Mouse (Mus musculus) neural tube, embryonic 14.5 days (tissue): ENCODE measurements around the gene Usp54. TPM values are rescaled to one million over a fixed set of nuclear protein-coding genes. Genes with fewer than 3 reads are reported as not detected.
A peak's percentile ranks its signal among the peaks of the same experiment; 100 is the strongest.
"Not testable (repeated sequence)": the region's sequence is repeated elsewhere in the genome, so short reads cannot be mapped to it uniquely, and the experiment has no call there.

Experiments used
- ATAC-seq: fragments of 200-750 bp; cut with Nextera tagmentation; 2 replicates; pipeline ENCODE4 v1.8.0; 2017; ENCODE audit warnings: low read depth, mild to moderate bottlenecking, moderate TSS enrichment, moderate library complexity
- H3K27ac ChIP-seq: fragments of 300-500 bp; sonication (generic); 2 replicates; pipeline ENCODE4 v1.5.1; 2014; ENCODE audit warnings: low read depth, mild to moderate bottlenecking, control low read depth, low read length, moderate library complexity, mixed read lengths
- H3K27me3 ChIP-seq: fragments of 300-500 bp; sonication (generic); 2 replicates; pipeline ENCODE4 v1.6.1; 2014; ENCODE audit warnings: low read length; ENCODE audit not compliant: control insufficient read depth, insufficient read depth
- H3K36me3 ChIP-seq: fragments of 300-500 bp; sonication (generic); 2 replicates; pipeline ENCODE4 v1.6.1; 2014; ENCODE audit warnings: low read length, mixed read lengths; ENCODE audit not compliant: control insufficient read depth, insufficient read depth
- H3K4me1 ChIP-seq: fragments of 300-500 bp; sonication (generic); 2 replicates; pipeline ENCODE4 v1.6.1; 2014; ENCODE audit warnings: low read length; ENCODE audit not compliant: control insufficient read depth, insufficient read depth
- H3K4me2 ChIP-seq: fragments of 300-500 bp; sonication (generic); 2 replicates; pipeline ENCODE4 v1.6.1; 2014; ENCODE audit warnings: mild to moderate bottlenecking, low read depth, low read length, control low read depth
- H3K4me3 ChIP-seq: fragments of 300-500 bp; sonication (generic); 2 replicates; pipeline ENCODE4 v1.5.1; 2014; ENCODE audit warnings: low read depth, low read length, control low read depth, mixed read lengths
- H3K9ac ChIP-seq: fragments of 300-500 bp; sonication (generic); replicated peaks from 2 replicates; pipeline ENCODE4 v1.6.1; 2014; ENCODE audit warnings: low read depth, mild to moderate bottlenecking, control low read depth, low read length, mixed read lengths
- H3K9me3 ChIP-seq: fragments of 300-500 bp; sonication (generic); 2 replicates; pipeline ENCODE4 v1.6.1; 2016; ENCODE audit warnings: low read length; ENCODE audit not compliant: control insufficient read depth
- WGBS: fragments of 180-500 bp; shearing (Covaris S2); extraction: QIAGEN DNeasy Blood & Tissue Kit; methylation state at CpG from one replicate; pipeline ENCODE4 v1.1.7; 2014; 5-methylcytosine and 5-hydroxymethylcytosine counted together
- polyA plus RNA-seq: library from polyadenylated mRNA; unstranded; fragments of >200 nt; fragmentation: Nextera tagmentation; extraction: Ambion mirVana; gene quantifications from 2 replicates; pipeline ENCODE4 v1.2.1, GENCODE M21; 2014

Usp54 gene
- polyA plus RNA-seq, 1 experiment from 2014 or later: 15.1 TPM

GRCm38 (mm10) chr14:20607396-20608126, 33.3 kb downstream of the Usp54 start:
- H3K9me3 ChIP-seq: no peaks in the 10 kb centered on the region
- WGBS: 88% methylated on average over 9 of the region's 9 CpGs

DNA sequence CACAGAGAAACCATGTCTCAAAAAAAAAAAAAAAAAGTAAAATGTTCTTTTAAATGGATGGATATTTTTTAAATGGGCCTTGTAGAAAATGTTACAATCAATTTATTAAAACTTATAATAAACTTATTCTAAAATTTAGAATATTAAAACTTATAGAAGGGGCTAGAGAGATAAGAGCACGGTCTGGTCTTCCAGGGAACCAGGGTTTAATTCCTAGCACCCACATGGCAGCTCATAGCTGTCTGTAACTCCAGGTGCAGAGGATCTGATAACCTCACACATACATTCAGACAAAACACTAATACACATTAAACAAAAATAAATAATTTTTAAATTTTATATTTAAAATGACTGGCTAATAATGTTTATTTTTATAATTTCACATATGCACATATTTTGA, 39.6 kb downstream of the Usp54 start:
- H3K27me3 ChIP-seq: no peaks in the 10 kb centered on the region
- H3K4me1 ChIP-seq: no peaks in the 10 kb centered on the region
- H3K36me3 ChIP-seq: no peaks in the 10 kb centered on the region
- H3K9ac ChIP-seq: no peak overlapping the region
- ATAC-seq: no peak
- WGBS: 100% methylated on average over 1 of the region's 1 CpGs
- H3K27ac ChIP-seq: no peak overlapping the region
- H3K9me3 ChIP-seq: no peaks in the 10 kb centered on the region
- H3K4me3 ChIP-seq: no peak overlapping the region
- H3K4me2 ChIP-seq: no peak overlapping the region

More at GRCm38 (mm10) chr14:20607396-20608126, 33.3 kb downstream of the Usp54 start:
- Histone ChIP-seq H3K27me3 (no peaks in the 10 kb centered on the region), H3K36me3 (no peaks in the 10 kb centered on the region), H3K4me3 (no peak overlapping the region), H3K27ac (no peak overlapping the region), H3K4me2 (no peak overlapping the region), H3K4me1 (no peaks in the 10 kb centered on the region), H3K9ac (no peak overlapping the region)
- no peak for ATAC-seq

DNA sequence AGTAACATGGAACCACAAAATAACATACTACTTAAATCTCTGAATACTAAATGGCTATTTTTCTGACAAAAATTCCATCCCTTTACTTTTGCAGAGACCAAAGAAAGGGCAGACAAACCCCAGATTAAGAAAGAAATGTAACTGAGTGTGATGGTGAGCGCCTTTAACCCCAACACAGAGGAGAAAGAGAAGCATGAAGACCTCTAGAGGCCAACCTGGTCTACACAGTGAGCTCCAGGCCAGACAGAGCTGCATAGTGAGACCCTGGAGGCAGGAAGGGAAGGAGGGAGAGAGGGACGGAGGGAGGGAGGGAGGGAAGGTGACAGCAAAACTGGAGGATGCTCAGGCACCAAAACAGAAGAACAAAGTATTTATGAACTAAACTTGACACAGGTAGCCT, 40.7 kb downstream of the Usp54 start:
- Histone ChIP-seq H3K27me3 (no peaks in the 10 kb centered on the region), H3K4me2 (no peak overlapping the region), H3K9ac (no peak overlapping the region), H3K4me3 (no peak overlapping the region), H3K4me1 (no peaks in the 10 kb centered on the region), H3K36me3 (no peaks in the 10 kb centered on the region), H3K9me3 (no peaks in the 10 kb centered on the region), H3K27ac (no peak overlapping the region)
- 72% methylated on average over 2 of the region's 2 CpGs for WGBS
- ATAC-seq: no peak

- no peaks in the 10 kb centered on the region for H3K9me3 ChIP-seq
- H3K4me2 ChIP-seq: no peak overlapping the region
- H3K4me1 ChIP-seq: no peaks in the 10 kb centered on the region
- no peaks in the 10 kb centered on the region for H3K36me3 ChIP-seq
- no peak overlapping the region for H3K9ac ChIP-seq
- no peaks in the 10 kb centered on the region for H3K27me3 ChIP-seq
- no peak overlapping the region for H3K27ac ChIP-seq
- H3K4me3 ChIP-seq: no peak overlapping the region
- WGBS: 84% methylated on average over 2 of the region's 2 CpGs
- no peak for ATAC-seq
Observed at GRCm38 (mm10) chr14:20599542-20599941, 41.3 kb downstream of the Usp54 start.

- H3K27me3 ChIP-seq: no peaks in the 10 kb centered on the region
- H3K4me1 ChIP-seq: no peaks in the 10 kb centered on the region
- WGBS: 20% methylated on average over 3 of the region's 3 CpGs
- no peak for ATAC-seq
- no peak overlapping the region for H3K4me2 ChIP-seq
- H3K4me3 ChIP-seq: no peak overlapping the region
- H3K9ac ChIP-seq: no peak overlapping the region
- H3K36me3 ChIP-seq: no peaks in the 10 kb centered on the region
- no peaks in the 10 kb centered on the region for H3K9me3 ChIP-seq
- H3K27ac ChIP-seq: no peak overlapping the region
Observed at GRCm38 (mm10) chr14:20595781-20596180, 45.1 kb downstream of the Usp54 start.

GRCm38 (mm10) chr14:20587458-20587857, 53.4 kb downstream of the Usp54 start:
- Histone ChIP-seq H3K4me1 (no peaks in the 10 kb centered on the region), H3K9ac (no peak overlapping the region), H3K27ac (no peak overlapping the region), H3K27me3 (no peaks in the 10 kb centered on the region), H3K4me3 (no peak overlapping the region), H3K4me2 (no peak overlapping the region), H3K36me3 (peaks cover 11% of the 10 kb centered on the region), H3K9me3 (no peaks in the 10 kb centered on the region)
- no peak for ATAC-seq
- WGBS: 89% methylated on average over 5 of the region's 5 CpGs

DNA sequence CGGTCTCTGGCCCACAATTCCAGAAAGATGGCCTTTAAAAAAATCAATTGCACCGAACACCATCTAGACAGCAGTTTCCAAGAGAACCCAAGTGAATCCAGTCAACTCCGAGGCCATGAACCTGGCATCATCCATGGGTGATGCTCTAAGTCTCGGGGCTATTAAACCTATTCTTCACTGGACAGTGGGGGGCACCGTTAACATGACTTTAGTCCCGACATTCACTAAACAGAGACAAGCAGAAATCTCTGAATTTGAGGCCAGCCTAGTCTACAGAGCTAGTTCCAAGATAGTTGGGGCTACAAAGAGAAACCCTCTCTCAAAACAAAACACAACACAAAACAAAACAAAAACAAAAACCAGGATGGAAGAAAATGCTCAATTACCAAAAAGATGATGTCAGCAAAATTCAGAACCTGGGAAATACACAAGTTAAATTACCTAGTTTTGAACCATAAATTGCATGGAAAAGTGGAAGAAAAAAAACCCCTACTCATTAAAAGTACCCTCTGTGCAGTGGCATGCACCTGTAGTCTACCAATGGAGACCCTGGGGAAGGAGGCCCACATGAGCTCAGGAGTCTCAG, 61.9 kb downstream of the Usp54 start:
- no peak for ATAC-seq
- no peak overlapping the region for H3K27ac ChIP-seq
- H3K9ac ChIP-seq: no peak overlapping the region
- WGBS: 51% methylated on average over 6 of the region's 6 CpGs
- H3K4me2 ChIP-seq: no peak overlapping the region
- H3K27me3 ChIP-seq: no peaks in the 10 kb centered on the region
- H3K4me3 ChIP-seq: no peak overlapping the region
- H3K36me3 ChIP-seq: peaks cover 18% of the 10 kb centered on the region; the same call in 1 of the 2 replicates
- no peaks in the 10 kb centered on the region for H3K4me1 ChIP-seq
- no peaks in the 10 kb centered on the region for H3K9me3 ChIP-seq

- Histone ChIP-seq H3K9me3 (no peaks in the 10 kb centered on the region), H3K4me2 (no peak overlapping the region), H3K27ac (no peak overlapping the region), H3K4me1 (no peaks in the 10 kb centered on the region), H3K4me3 (no peak overlapping the region), H3K36me3 (peaks cover 10% of the 10 kb centered on the region; the same call in 1 of the 2 replicates), H3K27me3 (no peaks in the 10 kb centered on the region), H3K9ac (no peak overlapping the region)
- ATAC-seq: peak; percentile 73
- 54% methylated on average over 7 of the region's 7 CpGs for WGBS
Observed at GRCm38 (mm10) chr14:20576179-20576578, 64.7 kb downstream of the Usp54 start.

DNA sequence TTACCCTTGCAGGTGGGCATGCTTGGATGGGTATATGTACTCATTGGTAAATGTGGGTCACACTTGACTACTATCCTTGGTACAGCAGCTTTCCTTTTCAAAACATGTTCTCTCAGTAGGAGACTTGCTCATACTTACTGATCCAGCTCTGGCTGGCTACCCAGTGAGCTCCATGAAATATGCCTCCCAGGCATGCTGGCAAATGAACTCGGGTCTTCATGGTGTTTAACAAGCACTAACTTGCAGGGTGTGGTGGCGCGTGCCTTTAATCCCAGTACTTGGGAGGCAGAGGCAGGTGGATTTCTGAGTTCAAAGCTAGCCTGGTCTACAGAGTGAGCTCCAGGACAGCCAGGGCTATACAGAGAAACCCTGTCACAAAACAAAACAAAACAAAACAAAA, 67.7 kb downstream of the Usp54 start:
- peaks cover 11% of the 10 kb centered on the region; the same call in 1 of the 2 replicates for H3K36me3 ChIP-seq
- WGBS: 95% methylated on average over 3 of the region's 3 CpGs
- H3K4me1 ChIP-seq, H3K4me2 ChIP-seq, H3K9ac ChIP-seq, H3K27me3 ChIP-seq, H3K4me3 ChIP-seq, H3K9me3 ChIP-seq, H3K27ac ChIP-seq, ATAC-seq: not testable (repeated sequence)
